Mouse (Mus musculus): ENCODE results near the gene Rwdd2b.
A peak's percentile ranks its signal among the peaks of the same experiment; 100 is the strongest.

Gene Rwdd2b

DNA sequence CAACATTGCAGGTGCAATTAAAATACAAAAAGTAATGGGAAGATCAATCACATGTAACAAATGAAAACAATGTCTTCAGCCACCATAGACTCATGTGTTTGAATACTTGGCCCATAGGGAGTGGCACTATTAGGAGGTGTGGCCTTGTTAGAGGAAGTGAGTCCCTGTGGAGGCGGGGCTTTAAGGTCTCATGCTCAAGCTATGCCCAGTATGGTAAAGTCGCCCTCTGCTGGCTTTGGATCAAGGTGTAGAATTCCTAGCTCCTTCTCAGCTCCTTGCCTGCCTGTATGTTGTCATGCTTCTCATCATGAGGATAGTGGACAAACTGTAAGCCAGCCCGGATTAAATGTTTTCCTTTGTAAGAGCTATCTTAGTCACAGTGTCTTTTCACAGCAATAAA lies 35.4 kb downstream of the Rwdd2b start:
- DNase-seq: peak; percentile 69

DNA sequence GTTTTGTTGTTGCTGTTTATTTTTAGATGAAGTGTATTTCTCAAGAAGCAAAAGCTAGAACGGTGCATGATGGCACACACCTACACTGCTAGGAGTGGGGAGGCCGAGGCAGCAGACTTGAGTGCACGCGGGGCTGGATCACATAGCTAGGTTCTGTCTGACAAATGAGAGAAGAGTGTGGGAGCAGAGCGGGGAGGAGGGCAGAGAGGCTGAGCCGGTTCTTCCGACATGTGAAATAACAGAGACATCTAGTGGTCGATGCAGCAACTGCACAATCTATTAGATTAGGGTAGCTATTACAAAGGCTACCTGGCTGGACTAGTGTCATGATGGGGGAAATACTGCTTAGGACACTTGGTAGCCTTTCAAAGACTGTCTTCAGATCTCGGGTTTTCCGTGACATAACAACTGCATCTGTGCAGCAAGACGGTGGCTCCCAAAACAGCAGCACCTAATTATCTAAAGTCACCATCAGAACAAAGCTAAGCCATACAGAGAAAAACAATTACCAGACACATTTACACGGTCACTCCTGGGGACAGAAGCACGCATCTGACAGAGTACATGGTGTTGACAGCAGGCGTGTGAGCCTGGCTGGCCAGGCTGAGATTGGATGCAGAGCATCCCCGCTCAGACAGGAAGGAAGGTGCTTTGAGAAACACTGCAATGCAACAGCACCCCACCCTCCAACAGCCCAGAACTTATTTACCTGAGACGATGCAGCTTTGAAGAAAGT lies 46.4 kb downstream of the Rwdd2b start:
- peak; percentile 46 for DNase-seq

GRCm38 (mm10) chr16:87387444-87387977 lies 52.9 kb downstream of the Rwdd2b start:
- no peak for DNase-seq

DNA sequence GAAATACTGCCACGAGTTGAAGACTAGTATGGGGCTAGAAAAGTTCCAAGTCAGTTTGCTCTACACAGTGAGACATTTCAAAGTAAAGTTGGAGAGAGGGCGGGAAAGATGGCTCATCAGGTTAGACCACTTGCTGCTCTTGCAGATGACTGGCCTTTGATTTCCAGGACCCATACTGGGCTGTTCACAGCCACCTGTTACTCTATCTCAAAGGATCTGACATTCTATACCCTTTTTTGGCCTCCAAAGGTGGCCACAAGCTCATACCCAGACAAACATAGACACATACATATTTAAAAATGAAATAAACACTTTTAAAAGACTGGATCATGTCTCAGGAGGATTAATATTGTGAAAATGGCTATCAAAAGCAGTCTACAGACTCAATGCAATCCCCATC lies 56.0 kb downstream of the Rwdd2b start:
- DNase-seq: no peak

Measured in liver (tissue).